Comparison of ENCODE assay signal across 28 mouse cellular contexts in the genomic region with DNA sequence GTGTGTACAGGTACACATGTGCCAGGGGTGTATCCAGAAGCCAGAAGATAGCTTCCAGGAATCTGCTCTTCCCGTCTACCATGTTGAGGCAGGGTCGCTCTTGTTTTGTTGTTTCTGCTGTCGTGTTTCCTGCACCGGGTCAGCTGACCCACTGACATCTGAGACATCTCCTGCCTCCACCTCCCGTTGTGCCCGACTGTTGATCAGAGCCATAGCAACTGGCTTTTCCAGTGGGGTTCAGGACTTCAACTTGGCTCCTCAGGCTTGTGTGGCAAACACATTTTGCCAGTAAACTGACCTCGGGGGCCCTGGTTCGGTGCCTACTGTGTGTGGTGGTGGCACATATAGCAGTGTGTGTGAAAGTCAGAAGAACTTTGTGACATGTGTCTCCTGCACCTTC.
"Had no signal": no experiment of that assay in that cellular context is flagged by ENCODE, and none has a peak within 500 bp of the region (broad histone marks: within the 10 kb centered on the region; RNA-seq: fewer than 3 reads in every experiment).

No protein-coding gene starts in this region.

- H3K4me2 ChIP-seq: embryonic facial prominence, embryonic 12.5 days; embryonic facial prominence, embryonic 13.5 days; embryonic facial prominence, embryonic 15.5 days; forebrain, embryonic 12.5 days; forebrain, embryonic 13.5 days; forebrain, embryonic 15.5 days had no signal

- H3K27ac ChIP-seq: embryonic facial prominence, embryonic 10.5 days; embryonic facial prominence, embryonic 12.5 days; embryonic facial prominence, embryonic 13.5 days; embryonic facial prominence, embryonic 15.5 days; forebrain, embryonic 10.5 days; forebrain, embryonic 12.5 days; forebrain, embryonic 13.5 days; forebrain, embryonic 15.5 days; gastrocnemius, adult 2 months; heart, adult 2 months had no signal

- H3K9ac ChIP-seq: embryonic facial prominence, embryonic 12.5 days; embryonic facial prominence, embryonic 13.5 days; embryonic facial prominence, embryonic 15.5 days; forebrain, embryonic 12.5 days; forebrain, embryonic 13.5 days; forebrain, embryonic 15.5 days; forebrain, postnatal 0 days had no signal

- H3K4me3 ChIP-seq: embryonic facial prominence, embryonic 10.5 days; embryonic facial prominence, embryonic 12.5 days; embryonic facial prominence, embryonic 13.5 days; embryonic facial prominence, embryonic 15.5 days; erythroblast, embryonic 14.5 days; forebrain, embryonic 10.5 days; forebrain, embryonic 12.5 days; forebrain, embryonic 13.5 days; forebrain, embryonic 15.5 days; gastrocnemius, adult 2 months; heart, adult 2 months had no signal

- H3K4me1 ChIP-seq: forebrain, embryonic 10.5 days; forebrain, embryonic 12.5 days; forebrain, embryonic 13.5 days; forebrain, embryonic 15.5 days had no signal

- ATAC-seq: forebrain, embryonic 13.5 days; forebrain, embryonic 14.5 days; forebrain, embryonic 15.5 days; forebrain, embryonic 16.5 days; forebrain, postnatal 0 days had no signal

- H3K27me3 ChIP-seq: embryonic facial prominence, embryonic 12.5 days; embryonic facial prominence, embryonic 13.5 days; embryonic facial prominence, embryonic 15.5 days; forebrain, embryonic 12.5 days; forebrain, embryonic 13.5 days; forebrain, embryonic 15.5 days had no signal

- H3K36me3 ChIP-seq: embryonic facial prominence, embryonic 10.5 days; embryonic facial prominence, embryonic 12.5 days; embryonic facial prominence, embryonic 13.5 days; embryonic facial prominence, embryonic 15.5 days; forebrain, embryonic 10.5 days; forebrain, embryonic 12.5 days; forebrain, embryonic 15.5 days had no signal

- DNase-seq: cerebellum, adult 8-10 months; cerebellum, adult 9-10 months; cerebellum, adult 9-11 months; cerebellum, postnatal 10 days; cerebellum, postnatal 14 days; cerebellum, postnatal 25 days; cerebellum, postnatal 36 days; embryo, embryonic 11 days; forebrain, postnatal 0 days; gastrocnemius, adult 2 months; gastrocnemius, postnatal 10 days; gastrocnemius, postnatal 14 days; gastrocnemius, postnatal 25 days; gastrocnemius, postnatal 36 days; heart, adult 11 months; heart, adult 18-20 months; heart, adult 2 months had no signal

- H3K9me3 ChIP-seq: embryonic facial prominence, embryonic 10.5 days; embryonic facial prominence, embryonic 12.5 days; embryonic facial prominence, embryonic 13.5 days; embryonic facial prominence, embryonic 15.5 days; forebrain, embryonic 10.5 days; forebrain, embryonic 12.5 days; forebrain, embryonic 13.5 days; forebrain, embryonic 15.5 days had no signal
